Mouse (Mus musculus) ES-Bruce4 (cell line): ENCODE measurements at regions not wholly inside any gene's neighbourhood (a gene's known extent, or its start where the extent isn't known, plus 50 kb on each side); places are given as distances from the start of the nearest gene placed in this dataset.

ENCODE experiments used
- H3K27ac ChIP-seq: 2 replicates; pipeline ENCODE4 v1.5.1; 2012; ENCODE audit warnings: low read length, inconsistent platforms; ENCODE audit not compliant: insufficient read depth
- H3K27me3 ChIP-seq: 2 replicates; pipeline ENCODE4 v1.6.1; 2012; ENCODE audit warnings: mild to moderate bottlenecking, low read length, inconsistent platforms; ENCODE audit not compliant: control insufficient read depth, poor library complexity, insufficient read depth, severe bottlenecking
- H3K36me3 ChIP-seq: 2 replicates; pipeline ENCODE4 v1.6.1; 2012; ENCODE audit warnings: inconsistent platforms, mild to moderate bottlenecking, low read length, moderate library complexity; ENCODE audit not compliant: control insufficient read depth, poor library complexity, insufficient read depth, severe bottlenecking
- H3K4me1 ChIP-seq: one replicate; pipeline ENCODE4 v1.8.1; 2011; ENCODE audit warnings: low read length; ENCODE audit not compliant: control insufficient read depth, insufficient read depth
- H3K4me3 ChIP-seq: 2 replicates; pipeline ENCODE4 v1.5.1; 2011; ENCODE audit warnings: low read depth, mild to moderate bottlenecking, low read length
- H3K9ac ChIP-seq: 2 replicates; pipeline ENCODE4 v1.6.1; 2012; ENCODE audit warnings: low read depth, mild to moderate bottlenecking, inconsistent platforms; ENCODE audit not compliant: poor library complexity, severe bottlenecking
- H3K9me3 ChIP-seq: replicated peaks from 2 replicates; pipeline ENCODE4 v1.6.1; 2012; ENCODE audit warnings: mild to moderate bottlenecking, low read length, inconsistent platforms; ENCODE audit not compliant: control insufficient read depth, poor library complexity, insufficient read depth, severe bottlenecking
- CTCF ChIP-seq: IDR thresholded peaks from one replicate; pipeline ENCODE4 v1.8.1; 2011; ENCODE audit warnings: low read depth, low read length
- EP300 ChIP-seq: IDR thresholded peaks from 2 replicates; pipeline ENCODE4 v1.6.1; 2011; ENCODE audit warnings: low read depth, low read length; ENCODE audit not compliant: insufficient read depth
- POLR2A ChIP-seq: IDR thresholded peaks from one replicate; pipeline ENCODE4 v1.8.1; 2011; ENCODE audit warnings: low read length; ENCODE audit not compliant: insufficient read depth

GRCm38 (mm10) chr8:115768631-115769030, 61.0 kb upstream of the Maf start:
- no peak overlapping the region for H3K4me3 ChIP-seq
- H3K27ac ChIP-seq, result no peak overlapping the region
- H3K4me1 ChIP-seq, result no peaks in the 10 kb centered on the region
- TF ChIP-seq EP300 (no peak), POLR2A (no peak), CTCF (no peak)
- H3K27me3 ChIP-seq, result no peaks in the 10 kb centered on the region; the same call in 1 of the 2 replicates
- H3K36me3 ChIP-seq, result no peaks in the 10 kb centered on the region
- H3K9me3 ChIP-seq, result no peaks in the 10 kb centered on the region; the same call in 1 of the 2 replicates
- no peak overlapping the region for H3K9ac ChIP-seq

- TF ChIP-seq POLR2A (no peak), EP300 (0 out of 2 replicates have a peak, but pooled peaks have one; percentile 39)
- no peak overlapping the region for H3K4me3 ChIP-seq
- no peaks in the 10 kb centered on the region; the same call in 1 of the 2 replicates for H3K27me3 ChIP-seq
- H3K4me1 ChIP-seq, result no peaks in the 10 kb centered on the region
- no peak overlapping the region for H3K27ac ChIP-seq
- no peaks in the 10 kb centered on the region for H3K9me3 ChIP-seq
- no peaks in the 10 kb centered on the region for H3K36me3 ChIP-seq
- no peak overlapping the region for H3K9ac ChIP-seq
Measured at GRCm38 (mm10) chr8:115766218-115766898, 58.8 kb upstream of the Maf start.

- Histone ChIP-seq H3K9me3 (no peaks in the 10 kb centered on the region), H3K9ac (no peak overlapping the region), H3K27ac (no peak overlapping the region), H3K4me3 (no peak overlapping the region), H3K4me1 (no peaks in the 10 kb centered on the region), H3K36me3 (no peaks in the 10 kb centered on the region), H3K27me3 (no peaks in the 10 kb centered on the region; the same call in 1 of the 2 replicates)
- TF ChIP-seq CTCF (no peak), EP300 (no peak), POLR2A (no peak)
Measured at GRCm38 (mm10) chr8:115764551-115764950, 57.0 kb upstream of the Maf start.

GRCm38 (mm10) chr8:115758011-115758410, 50.4 kb upstream of the Maf start:
- Histone ChIP-seq H3K4me1 (no peaks in the 10 kb centered on the region), H3K9me3 (no peaks in the 10 kb centered on the region), H3K4me3 (no peak overlapping the region), H3K27ac (no peak overlapping the region), H3K36me3 (no peaks in the 10 kb centered on the region), H3K27me3 (no peaks in the 10 kb centered on the region), H3K9ac (no peak overlapping the region)
- TF ChIP-seq POLR2A (no peak), CTCF (no peak), EP300 (no peak)
